Mouse (Mus musculus) kidney, adult 8-10 months (tissue): ENCODE data around the gene Zfp704.

ENCODE experiments used
- DNase-seq, 2 experiments: peaks; one replicate each; pipeline ENCODE4 v3.0.0; 2022

The Zfp704 gene

DNA sequence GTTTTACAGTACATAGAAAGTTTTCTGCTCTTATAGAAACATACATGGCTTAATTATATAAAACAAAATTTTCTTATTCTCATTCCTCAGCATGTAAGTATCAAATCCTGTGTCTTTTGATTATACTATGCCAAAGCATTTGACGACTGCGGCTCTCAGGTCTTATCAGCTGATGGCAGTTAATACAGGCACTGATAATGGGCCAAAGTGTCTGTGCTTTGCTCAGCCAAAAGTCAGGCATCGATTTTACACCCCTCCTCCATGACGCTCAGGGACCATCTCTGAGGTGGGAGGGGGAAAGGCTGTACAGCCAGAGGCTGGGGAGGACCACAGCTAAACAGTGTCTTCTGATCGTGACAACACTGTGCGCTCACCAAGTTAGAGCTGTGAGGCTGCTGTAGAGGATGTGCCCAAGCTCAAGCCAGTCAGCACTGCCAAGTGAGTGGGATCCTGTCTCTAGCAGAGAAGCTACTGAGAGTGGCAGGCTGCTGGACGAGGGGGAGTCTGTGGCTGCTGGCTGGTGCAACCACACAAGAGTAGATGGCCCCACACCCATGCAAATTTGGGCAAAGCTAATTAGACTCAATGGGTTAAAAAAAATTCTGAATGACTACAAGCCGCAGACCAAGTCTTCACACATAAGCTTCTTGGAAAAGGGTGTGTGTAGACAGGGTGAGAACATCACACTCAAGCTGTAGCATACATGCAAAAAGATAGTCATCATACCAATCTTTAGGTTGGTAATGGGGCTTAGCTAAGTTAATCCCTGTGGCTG, 155.1 kb downstream of the Zfp704 start:
- DNase-seq = no peak

DNA sequence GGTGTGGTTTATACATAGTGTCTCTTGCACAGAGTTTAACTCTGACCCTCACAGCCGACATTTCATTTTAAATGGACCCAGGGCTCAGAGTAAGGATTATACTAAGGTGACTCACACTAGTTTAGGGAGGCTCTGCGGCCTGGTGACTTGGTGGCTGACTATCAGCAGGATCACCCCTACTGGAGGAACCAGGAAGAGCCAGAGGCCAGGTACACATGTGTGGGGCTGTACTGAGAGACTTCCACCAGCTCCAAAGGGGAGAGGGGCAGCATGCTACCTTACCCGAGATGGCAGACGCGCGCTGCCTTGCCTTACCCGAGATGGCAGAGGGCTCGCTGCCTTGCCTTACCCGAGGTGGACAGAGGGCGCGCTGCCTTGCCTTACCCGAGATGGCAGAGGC, 159.4 kb downstream of the Zfp704 start:
- no peak for DNase-seq

DNA sequence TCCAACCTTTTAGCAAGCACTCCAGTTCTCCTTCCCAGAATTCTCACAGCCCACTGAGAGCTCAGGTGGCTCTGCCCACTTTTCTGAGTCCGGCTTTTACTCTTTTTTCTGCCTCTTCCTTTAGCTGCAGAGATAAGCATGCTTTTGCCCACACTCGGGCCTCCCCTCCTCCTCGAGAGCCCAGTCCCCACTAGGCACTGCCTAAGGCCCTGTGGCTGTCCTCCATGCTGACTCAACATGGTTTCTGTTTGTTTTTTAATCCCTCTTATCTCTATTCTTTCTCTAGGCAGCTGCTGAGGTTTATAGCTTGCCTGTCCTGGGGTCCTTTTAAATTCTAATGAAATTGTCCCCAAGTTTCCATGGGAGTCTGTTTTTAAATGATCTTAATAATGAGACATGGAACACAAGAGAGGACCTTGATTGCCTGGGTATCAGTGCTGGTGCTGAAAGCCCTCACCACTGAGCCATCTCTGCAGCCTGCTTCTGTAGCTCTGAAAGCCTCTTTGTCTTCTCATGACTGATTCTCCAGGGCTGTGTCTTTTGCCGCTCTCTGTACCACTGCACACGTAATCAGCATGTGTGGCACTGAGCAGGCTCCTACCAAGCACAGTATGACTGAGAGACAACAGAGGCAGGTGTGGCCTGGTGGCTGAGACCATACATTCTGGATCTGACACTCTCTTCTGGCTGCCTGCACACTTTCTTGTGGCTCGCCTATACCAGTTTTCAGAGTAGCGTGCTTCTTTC, 160.5 kb downstream of the Zfp704 start:
- DNase-seq = no peak

DNA sequence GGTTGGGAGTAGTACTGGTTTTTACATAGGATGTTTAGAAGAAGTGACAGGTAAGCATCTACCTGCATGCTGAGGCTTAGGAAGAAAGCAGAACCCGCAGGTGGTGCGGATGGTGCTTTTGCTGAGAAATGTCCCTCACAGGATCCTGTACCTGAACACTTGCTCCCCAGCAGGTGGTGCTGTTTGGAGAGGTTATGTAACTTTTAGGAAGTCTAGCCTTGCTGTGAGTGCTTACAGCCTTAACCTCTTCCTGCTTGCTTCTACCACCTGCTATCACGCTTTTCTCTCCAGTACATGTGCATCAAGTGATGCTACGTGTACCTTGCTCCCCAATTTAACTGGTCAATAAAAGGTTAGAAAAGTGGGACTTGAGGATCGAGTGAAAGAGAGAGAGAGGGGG, 161.3 kb downstream of the Zfp704 start:
- no peak for DNase-seq

DNA sequence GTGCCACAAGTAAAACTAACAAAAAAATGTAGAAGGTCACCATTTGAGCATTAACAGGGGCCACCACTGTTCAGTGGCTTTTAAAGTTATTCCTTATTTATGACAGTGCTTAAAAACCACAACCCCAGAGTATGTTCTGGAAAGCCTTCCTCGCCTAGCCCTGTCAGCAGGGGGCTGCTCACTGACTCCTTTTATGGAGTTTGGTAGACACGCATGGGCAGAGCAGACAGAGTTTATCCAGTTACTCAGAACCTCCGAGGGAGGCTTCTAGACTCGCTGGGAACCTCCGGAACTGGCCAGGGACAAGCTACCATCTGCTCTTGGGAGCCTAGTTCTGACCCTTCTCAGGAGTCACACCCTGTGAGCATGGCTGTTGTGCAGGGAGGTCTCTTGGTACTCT, 165.3 kb downstream of the Zfp704 start:
- no peak for DNase-seq

DNA sequence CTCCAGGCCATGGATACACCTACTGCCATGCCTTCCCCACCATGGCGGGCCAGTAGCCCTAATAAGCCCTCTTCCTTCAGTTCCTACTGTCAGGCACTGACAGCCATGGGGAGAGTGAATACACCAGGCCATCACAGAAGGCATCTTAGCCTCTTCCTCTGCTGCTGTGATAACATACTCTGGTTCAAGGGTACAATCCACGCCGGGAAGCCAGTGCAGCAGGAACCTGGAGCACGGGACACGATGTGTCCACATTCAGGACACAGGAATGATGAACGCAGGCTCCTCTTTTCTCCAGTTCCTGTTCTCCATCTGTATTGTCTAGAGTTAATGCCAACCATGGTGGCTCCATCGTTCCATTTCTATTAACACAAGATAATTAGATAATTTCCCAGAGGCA, 165.9 kb downstream of the Zfp704 start:
- DNase-seq = no peak

DNA sequence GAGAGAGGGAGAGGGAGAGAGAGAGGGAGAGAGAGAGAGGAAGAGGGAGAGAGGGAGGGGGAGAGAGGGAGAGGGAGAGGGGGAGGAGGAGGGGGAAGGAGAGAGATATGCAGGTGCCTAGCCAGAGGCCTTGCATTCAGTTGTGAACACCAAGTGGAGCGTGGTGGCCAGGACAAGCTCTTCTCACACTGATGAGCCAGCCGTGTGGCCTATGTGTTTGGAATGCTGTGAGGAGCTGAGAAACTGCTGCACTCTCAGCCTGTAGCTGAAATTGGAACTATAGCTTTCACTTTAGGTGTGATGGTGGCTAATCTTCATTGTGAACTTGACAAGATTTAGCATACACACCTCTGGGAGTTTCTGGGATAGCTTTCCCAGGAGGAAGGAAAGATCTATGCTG, 166.4 kb downstream of the Zfp704 start:
- no peak for DNase-seq

DNA sequence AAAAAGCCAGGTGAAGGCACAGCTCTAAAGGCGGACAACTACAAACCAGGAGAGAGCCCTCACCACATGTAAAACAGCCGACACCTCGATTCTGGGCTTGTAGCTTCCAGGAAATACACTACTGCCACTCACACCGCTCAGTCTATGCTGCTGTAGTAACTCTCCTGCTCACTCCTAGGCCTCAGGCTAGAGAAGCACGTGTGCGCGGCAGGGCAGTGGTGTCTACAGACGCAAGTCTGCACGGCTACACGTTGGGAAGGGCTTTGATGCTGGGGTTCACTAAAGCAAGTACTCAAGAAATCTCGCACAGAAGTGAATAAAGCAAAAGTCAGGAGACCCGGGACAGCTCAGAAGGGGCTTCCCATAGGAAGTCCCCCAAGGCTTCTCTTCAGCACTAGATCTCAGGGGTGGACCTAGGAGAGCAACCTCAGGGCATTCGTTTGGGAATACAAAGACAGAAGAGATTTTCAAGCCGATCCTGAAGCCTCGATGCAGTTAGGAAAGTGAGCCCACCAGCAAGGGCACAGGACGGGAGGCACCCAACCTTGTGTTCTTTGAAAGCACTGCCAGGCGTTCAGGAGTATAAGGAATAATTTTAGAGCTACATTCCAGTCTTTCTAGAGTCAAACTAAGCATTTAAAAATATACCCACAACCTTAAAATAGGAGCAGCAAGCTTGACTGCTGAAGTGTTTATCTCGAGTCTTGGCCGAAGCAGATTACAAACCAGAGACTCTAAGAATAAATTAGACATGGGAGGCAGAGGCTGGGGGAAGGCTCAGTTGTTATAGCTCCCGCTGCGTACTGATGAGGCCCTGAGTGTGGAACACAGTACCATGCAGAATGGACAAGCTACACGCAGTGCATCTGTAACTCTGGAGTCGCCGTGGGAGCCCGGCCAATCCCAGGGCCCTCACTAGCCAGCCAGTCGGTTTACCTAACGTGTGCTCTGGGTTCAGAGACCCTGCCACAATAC, 168.0 kb downstream of the Zfp704 start:
- no peak for DNase-seq

DNA sequence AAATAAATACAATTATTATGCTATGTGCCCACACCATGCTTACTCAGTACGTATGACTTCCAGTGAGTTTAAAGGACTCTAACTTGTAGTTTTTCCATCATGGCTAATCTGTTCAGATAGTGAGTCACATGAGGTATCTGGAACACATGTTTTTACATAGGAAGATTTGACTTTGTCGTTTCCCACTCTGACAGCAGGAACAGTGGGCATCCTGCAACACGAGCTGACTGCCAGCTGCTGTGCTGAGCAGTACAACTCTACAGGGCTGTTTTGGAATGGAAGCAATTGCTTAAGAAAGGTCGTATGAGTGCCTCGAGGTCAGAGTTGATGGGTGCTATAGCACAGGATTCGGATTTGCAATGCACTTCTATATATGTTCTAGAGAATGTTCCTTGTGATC, 169.4 kb downstream of the Zfp704 start:
- no peak for DNase-seq

DNA sequence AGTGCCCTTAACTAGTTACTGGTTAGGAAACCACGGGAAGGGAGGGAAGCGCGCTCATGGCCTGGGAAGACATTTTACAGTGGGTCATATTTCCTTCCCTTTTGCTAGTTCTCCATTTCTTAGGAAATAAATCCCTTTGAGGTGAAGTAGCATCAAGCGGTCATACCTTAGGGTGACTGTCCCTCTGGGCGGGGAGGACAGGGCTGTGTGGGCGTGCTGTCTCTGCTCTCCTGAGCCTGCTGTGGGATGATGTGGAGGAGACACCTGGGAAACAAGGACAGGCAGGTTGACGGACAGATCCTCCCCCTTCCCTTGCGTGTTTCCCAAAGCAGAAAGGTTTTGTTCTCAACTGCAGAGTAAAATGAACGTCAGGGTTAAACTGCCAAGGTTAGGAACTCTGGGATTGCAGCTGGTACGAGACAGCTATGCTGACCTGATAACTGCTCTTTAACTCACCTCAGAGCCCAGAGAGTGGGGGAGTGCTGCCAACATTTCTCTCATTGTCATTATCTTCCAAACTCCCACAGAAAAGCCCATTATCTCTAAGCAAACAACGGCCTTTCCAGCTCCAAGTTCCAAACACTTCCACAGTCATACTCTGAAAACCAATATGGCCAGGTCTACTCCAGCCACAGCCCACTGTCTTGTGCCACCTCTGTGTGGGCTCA, 170.1 kb downstream of the Zfp704 start:
- DNase-seq = no peak

DNA sequence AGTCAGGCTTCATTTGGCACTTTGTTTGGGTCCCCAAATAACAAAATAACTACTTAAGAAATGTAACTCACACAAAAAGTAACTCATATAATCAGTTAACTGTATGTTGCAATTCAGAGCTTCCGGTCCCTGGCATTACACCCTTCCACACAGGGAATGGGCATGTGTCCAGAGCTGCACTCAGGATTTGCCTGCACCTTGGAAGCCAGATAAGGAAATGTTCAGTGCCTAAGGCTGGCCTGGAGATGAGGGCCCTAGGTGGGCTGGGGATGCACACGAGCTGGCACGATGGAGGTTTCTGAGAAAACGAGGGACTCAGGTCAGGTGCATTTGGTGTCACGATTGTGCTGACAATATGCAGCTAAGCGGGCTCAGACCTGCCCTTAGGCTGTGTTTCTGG, 173.6 kb downstream of the Zfp704 start:
- DNase-seq = no peak

DNA sequence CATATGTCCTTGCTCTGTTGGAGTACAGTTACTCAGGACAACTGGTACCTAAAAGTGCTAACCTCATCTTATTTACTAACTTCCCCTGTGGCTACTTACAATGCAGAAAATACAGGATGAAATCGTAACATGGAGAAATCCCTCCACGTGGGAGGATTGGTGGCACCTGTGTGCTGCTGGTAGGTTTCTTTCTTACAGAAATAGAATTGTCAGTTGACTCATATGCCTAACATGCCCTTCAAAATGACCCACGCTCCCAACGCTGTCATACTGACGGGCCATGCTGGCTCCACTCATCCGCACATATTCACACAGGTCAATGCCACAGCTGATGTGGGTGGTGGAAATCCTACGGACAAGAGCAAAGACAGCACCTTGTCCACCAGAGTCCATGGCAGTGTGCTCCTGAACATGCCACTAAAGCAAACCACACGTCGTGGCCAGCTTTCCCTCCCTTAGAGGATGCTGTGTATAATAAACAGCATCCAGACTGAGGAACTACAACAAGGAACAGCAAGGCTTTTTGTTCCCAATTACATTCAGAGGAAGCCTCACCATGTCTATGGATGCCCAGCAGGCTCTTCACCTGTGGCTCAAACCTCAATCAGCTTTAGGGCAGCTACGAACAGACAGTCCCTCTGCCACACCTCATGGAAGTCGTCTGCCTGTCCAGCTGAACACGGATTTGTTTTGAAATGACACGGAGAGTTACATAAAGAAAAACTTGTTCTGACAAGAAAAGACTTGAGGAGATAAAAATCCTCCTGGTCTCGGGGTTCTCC, 175.3 kb downstream of the Zfp704 start:
- DNase-seq = no peak

DNA sequence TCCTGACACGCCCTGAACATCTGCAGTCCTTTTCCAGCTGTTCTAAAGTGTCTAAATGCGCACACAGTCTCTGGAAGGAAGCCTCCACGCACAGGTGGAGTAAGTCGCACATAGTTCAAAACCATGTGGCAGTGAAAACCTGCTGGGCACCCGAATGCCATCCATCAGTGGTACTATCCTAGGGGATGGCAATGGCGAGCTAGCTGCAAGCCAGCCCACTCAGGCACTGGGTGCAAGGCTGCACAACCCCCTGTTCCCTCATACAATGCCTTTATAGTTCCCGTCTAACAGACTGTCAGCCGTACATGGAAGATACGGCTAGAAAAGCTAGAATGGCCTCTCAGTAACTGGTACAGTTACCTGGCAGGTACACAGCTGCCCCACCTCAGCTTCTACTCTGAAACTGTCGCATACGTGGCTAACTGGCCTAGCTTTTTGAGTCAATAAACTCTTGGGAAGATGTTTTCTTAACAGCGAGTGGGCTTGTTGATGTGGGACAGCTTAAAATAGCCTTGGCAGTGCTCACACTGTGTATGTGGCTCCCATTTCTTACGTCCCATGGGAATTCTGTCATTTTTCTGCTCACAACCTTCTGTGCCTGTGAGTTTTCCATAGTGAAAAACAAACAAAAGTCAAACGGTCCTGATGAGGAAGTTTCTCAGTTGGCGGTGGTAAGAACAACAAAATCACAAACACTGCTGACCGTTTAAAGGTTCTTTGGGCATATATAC, 176.9 kb downstream of the Zfp704 start:
- DNase-seq = no peak

DNA sequence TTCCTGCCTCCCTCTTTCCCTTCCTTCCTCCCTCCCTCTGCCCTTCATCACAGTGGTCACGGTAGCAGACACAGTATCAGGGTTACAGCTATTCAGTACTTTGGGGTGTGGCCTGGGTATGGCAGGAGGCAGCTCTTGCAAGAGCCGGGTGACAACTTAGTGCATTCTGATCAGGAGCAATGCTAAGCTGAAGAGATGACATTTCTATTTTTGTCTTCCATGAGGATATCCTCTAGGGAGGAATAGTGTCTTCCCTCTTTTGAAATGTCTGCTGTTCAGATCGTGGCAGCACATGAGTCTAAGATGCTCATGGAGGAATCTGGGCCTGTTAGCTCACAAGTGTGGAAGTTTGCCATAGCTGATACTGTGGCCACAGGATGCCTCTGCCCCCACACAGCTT, 177.7 kb downstream of the Zfp704 start:
- no peak for DNase-seq

DNA sequence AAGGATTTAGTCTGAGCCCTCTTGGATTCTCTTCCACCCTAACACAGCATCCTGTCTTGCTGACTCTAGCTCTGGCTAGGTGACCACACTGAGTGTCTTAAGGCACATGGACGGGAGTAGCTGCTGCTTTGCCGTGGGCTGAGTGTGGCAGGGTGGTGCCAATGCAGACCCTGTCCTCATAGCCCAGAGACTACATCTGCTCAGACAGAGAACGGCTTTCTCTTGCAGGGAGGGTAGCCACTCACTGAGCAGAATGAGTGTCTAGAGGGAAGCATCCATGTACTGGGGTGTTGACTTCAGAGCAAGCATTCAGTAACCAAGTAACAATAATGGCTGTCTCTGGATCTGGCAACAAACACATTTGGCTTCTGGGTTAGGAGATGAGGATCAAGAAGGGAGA, 179.9 kb downstream of the Zfp704 start:
- no peak for DNase-seq

DNA sequence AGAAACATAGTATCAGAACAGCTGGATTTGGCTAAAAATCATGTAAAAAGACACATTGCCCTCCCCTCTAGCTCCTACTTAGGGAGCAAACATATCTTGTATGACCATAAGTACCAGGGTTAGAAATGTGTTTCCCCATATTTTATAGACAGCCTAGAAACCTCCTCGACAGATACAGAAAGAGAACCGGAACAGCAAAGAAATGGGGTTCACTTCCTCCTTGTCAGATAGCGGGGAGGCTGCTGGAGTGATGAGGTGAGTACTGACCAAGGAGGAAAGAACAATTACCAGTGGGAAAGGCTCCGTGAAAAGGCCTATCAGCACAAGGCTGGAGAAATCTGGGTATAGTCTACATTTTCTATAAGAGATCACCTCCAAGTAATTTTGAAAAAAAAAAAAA, 182.1 kb downstream of the Zfp704 start:
- no peak for DNase-seq

DNA sequence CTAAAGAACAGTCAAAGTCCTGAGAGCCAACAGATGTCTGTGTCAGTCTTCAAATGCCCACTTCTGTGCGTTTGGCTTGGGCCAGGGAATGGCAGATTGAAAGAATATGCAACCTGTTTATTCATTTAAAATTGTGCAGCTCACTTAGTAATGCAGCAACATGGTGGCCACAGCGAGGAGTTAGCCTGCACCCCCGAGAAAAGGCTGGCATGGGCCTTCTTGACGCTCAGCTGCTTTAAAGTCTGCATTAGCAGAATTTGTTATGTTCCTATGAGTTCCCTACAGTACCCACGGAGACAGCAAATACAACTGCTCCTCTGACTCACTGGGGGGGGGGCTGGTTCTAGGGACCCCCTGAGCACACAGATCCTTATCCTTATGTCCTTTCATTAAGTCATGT, 184.2 kb downstream of the Zfp704 start:
- DNase-seq = no peak

DNA sequence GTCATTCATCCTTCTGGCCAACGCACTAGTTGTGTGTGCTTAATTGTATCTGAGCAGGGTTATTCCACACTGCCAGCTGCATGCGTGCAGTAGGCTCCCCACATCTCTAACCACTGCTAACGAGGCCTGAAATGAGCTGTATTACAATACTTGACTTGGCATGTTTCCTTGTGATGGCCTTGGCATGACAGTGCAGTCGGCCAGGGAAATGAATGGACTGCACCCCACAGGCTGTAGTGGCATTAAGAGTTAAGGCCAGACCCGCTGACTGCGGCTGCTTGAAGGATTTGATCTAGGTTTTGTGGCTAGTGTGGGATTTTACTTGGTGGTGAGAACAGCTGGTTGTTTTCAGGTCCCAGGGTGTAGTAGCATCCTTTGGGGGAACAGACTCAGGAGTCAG, 185.2 kb downstream of the Zfp704 start:
- no peak for DNase-seq

DNA sequence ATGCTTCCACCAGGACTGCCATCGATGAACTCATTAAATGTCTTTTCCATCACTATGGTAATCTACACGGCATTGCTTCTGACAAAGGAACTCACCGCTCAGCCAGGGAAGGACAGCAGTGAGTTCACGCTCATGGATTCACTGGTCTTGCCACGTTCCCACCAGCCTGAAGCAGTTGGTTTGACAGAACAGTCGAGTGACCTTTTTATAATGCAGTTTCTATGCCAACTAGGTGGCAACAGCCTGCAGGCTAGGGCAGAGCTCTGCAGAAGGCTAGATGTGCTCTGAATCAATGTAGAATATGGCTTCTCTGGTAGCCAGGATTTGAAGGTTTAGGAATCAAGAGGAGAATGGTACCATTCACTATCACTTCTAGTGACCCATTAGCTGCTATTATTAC, 186.2 kb downstream of the Zfp704 start:
- DNase-seq = no peak

DNA sequence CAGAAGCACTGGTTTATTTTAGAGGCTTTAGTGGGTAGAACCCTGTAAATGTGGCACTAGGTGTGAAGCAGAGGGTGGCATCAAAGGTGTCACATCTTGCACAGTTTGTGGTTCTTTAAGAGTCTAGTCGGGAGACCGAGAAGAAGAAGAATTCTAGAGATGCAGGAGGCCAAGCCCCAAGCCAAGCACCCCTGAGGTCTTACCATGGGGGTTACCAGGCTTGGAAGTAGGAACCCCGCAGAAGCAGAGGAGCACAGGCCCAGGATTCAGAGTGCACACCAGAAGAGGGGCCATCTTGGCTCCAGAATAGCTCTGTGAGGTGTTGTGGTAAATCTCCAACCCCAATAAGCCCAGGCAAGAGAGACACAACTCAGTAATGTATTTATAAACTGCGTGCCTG, 201.0 kb downstream of the Zfp704 start:
- no peak for DNase-seq

DNA sequence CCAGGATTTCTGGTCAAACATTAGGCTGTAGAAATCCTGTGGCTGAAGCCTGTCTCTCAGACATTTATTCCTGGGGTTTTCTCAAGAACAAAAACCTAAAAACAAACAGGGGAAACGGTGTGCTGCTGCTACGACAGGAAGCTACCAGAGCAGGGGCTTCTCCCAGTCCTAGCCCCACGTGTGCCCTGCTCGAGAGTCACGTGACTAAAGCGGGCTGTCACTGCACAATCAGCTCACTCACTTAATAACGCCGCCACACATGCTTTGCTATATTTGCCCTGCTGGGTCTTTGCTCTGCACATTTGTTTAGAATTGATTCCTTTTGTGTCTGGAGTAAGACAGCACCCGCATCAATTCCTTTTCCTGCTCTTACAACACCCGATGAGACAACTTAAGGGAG, 202.1 kb downstream of the Zfp704 start:
- DNase-seq = no peak
